Mouse (Mus musculus) CH12.LX (cell line): ENCODE results near the gene Fbxo42. TPM values are rescaled to one million over a fixed set of nuclear protein-coding genes. Genes with fewer than 3 reads are reported as not detected.

Source experiments
- DNase-seq: peaks from one replicate; pipeline ENCODE4 v3.0.0-alpha.2; 2013; ENCODE audit errors: extremely low read depth
- H3K27ac ChIP-seq: 2 replicates; pipeline ENCODE4 v1.5.1; 2012; ENCODE audit warnings: low read depth, mild to moderate bottlenecking, control low read depth, moderate library complexity; ENCODE audit not compliant: insufficient read depth
- H3K27me3 ChIP-seq: replicated peaks from 2 replicates; pipeline ENCODE3; 2012; ENCODE audit warnings: inconsistent platforms
- H3K36me3 ChIP-seq, 2 experiments: replicated peaks in 1 of 2; 2 replicates each; pipeline versions ENCODE3 to v1.6.1; 2012; ENCODE audit warnings: inconsistent platforms in 1 of 2, low read length in 1 of 2, mild to moderate bottlenecking in 1 of 2, mixed read lengths in 1 of 2, moderate library complexity in 1 of 2; ENCODE audit not compliant: control insufficient read depth in 1 of 2, insufficient read depth in 1 of 2
- H3K4me1 ChIP-seq, 2 experiments: 2 replicates each; pipeline ENCODE4 v1.6.1; 2012; ENCODE audit warnings: inconsistent platforms in 1 of 2, moderate library complexity in 1 of 2; ENCODE audit not compliant: insufficient read depth in 2 of 2, control insufficient read depth in 1 of 2
- H3K4me2 ChIP-seq: 2 replicates; pipeline ENCODE4 v1.6.1; 2012; ENCODE audit warnings: low read depth, mild to moderate bottlenecking, control low read depth; ENCODE audit not compliant: poor library complexity, insufficient read depth, severe bottlenecking
- H3K4me3 ChIP-seq, 3 experiments: fragments of 150-350 bp in 1 of 3; sonication (generic) in 1 of 3; replicated peaks in 1 of 3; 2 replicates each; pipeline versions ENCODE3 to v1.5.1; 2011 to 2012; ENCODE audit warnings: low read depth in 2 of 3, low read length in 2 of 3, mild to moderate bottlenecking in 2 of 3, moderate library complexity in 2 of 3, control low read depth in 1 of 3, improper control_type of control experiment in 1 of 3, inconsistent platforms in 1 of 3, mixed read lengths in 1 of 3; ENCODE audit not compliant: poor library complexity in 1 of 3
- H3K79me2 ChIP-seq: replicated peaks from 2 replicates; pipeline ENCODE4 v1.6.1; 2012; ENCODE audit warnings: mild to moderate bottlenecking, moderate library complexity; ENCODE audit not compliant: control insufficient read depth, poor library complexity, insufficient read depth, severe bottlenecking; ENCODE audit errors: extremely low read depth
- H3K9ac ChIP-seq: 2 replicates; pipeline ENCODE4 v1.6.1; 2012; ENCODE audit warnings: low read depth, mild to moderate bottlenecking, control low read depth, moderate library complexity; ENCODE audit not compliant: insufficient read depth
- H3K9me3 ChIP-seq: replicated peaks from 2 replicates; pipeline ENCODE3; 2012; ENCODE audit warnings: low read length, inconsistent platforms, mixed read lengths
- CHD2 ChIP-seq: IDR thresholded peaks from 2 replicates; pipeline ENCODE4 v1.6.1; 2011; ENCODE audit warnings: low read length, improper control_type of control experiment
- CTCF ChIP-seq, 2 experiments: IDR thresholded peaks in 1 of 2; conservative IDR thresholded peaks in 1 of 2; 2 replicates each; pipeline ENCODE4 v1.5.1; 2011 to 2012; ENCODE audit warnings: low read depth in 2 of 2, low read length in 2 of 2, improper control_type of control experiment in 1 of 2, inconsistent platforms in 1 of 2, mild to moderate bottlenecking in 1 of 2, moderate library complexity in 1 of 2
- EP300 ChIP-seq: IDR thresholded peaks from 2 replicates; pipeline ENCODE4 v1.6.1; 2011; ENCODE audit warnings: low read length, improper control_type of control experiment
- JUN ChIP-seq: IDR thresholded peaks from 2 replicates; pipeline ENCODE4 v1.6.1; 2011; ENCODE audit warnings: low read depth, mild to moderate bottlenecking, low read length, improper control_type of control experiment, moderate library complexity; ENCODE audit not compliant: insufficient read depth
- KAT2A ChIP-seq: IDR thresholded peaks from 2 replicates; pipeline ENCODE4 v1.6.1; 2012; ENCODE audit warnings: low read length, improper control_type of control experiment, inconsistent platforms; ENCODE audit not compliant: insufficient replicate concordance
- MAFK ChIP-seq: IDR thresholded peaks from 2 replicates; pipeline ENCODE4 v1.6.1; 2011; ENCODE audit warnings: low read length, improper control_type of control experiment; ENCODE audit not compliant: insufficient replicate concordance
- MEF2A ChIP-seq: IDR thresholded peaks from 2 replicates; pipeline ENCODE4 v1.6.1; 2014; ENCODE audit warnings: low read depth, mild to moderate bottlenecking, inconsistent platforms, low read length, improper control_type of control experiment, borderline replicate concordance
- MXI1 ChIP-seq: IDR thresholded peaks from 2 replicates; pipeline ENCODE4 v1.6.1; 2011; ENCODE audit warnings: mild to moderate bottlenecking, low read depth, low read length, improper control_type of control experiment
- MYC ChIP-seq: IDR thresholded peaks from 2 replicates; pipeline ENCODE4 v1.6.1; 2011; ENCODE audit warnings: low read depth, mild to moderate bottlenecking, improper control_type of control experiment, low read length
- NRF1 ChIP-seq: IDR thresholded peaks from 2 replicates; pipeline ENCODE4 v1.6.1; 2014; ENCODE audit warnings: low read depth, mild to moderate bottlenecking, inconsistent platforms, low read length, improper control_type of control experiment, moderate library complexity
- RAD21 ChIP-seq: IDR thresholded peaks from 2 replicates; pipeline ENCODE4 v1.6.1; 2011; ENCODE audit warnings: low read depth, mild to moderate bottlenecking, low read length, improper control_type of control experiment, moderate library complexity
- SMC3 ChIP-seq: IDR thresholded peaks from 2 replicates; pipeline ENCODE4 v1.6.1; 2011; ENCODE audit warnings: low read depth, low read length, improper control_type of control experiment
- TCF12 ChIP-seq: IDR thresholded peaks from 2 replicates; pipeline ENCODE4 v1.6.1; 2014; ENCODE audit warnings: low read depth, mild to moderate bottlenecking, inconsistent platforms, low read length, improper control_type of control experiment
- UBTF ChIP-seq: IDR thresholded peaks from 2 replicates; pipeline ENCODE4 v1.6.1; 2012; ENCODE audit warnings: low read depth, mild to moderate bottlenecking, inconsistent platforms, low read length, improper control_type of control experiment, moderate library complexity
- USF1 ChIP-seq: IDR thresholded peaks from 2 replicates; pipeline ENCODE4 v1.6.1; 2014; ENCODE audit warnings: low read depth, mild to moderate bottlenecking, inconsistent platforms, low read length, improper control_type of control experiment
- USF2 ChIP-seq: conservative IDR thresholded peaks from 2 replicates; pipeline ENCODE4 v1.6.1; 2011; ENCODE audit warnings: low read depth, low read length, improper control_type of control experiment
- ZC3H11A ChIP-seq: IDR thresholded peaks from 2 replicates; pipeline ENCODE4 v1.6.1; 2012; ENCODE audit warnings: low read depth, mild to moderate bottlenecking, inconsistent platforms, low read length, improper control_type of control experiment
- ZNF384 ChIP-seq: IDR thresholded peaks from 2 replicates; pipeline ENCODE4 v1.6.1; 2012; ENCODE audit warnings: low read depth, low read length, improper control_type of control experiment, inconsistent platforms
- dilution Hi-C: fragments of 300-500 bp; cut with MboI; formaldehyde crosslinking; loops from 2 replicates; pipeline ENCODE4 v1.14.3; 2020; ENCODE audit warnings: low sequenced_read_pairs; ENCODE audit not compliant: extremely low pct_unique_long_range_greater_than_20kb, extremely low pct_ligation_motif_present
- in situ Hi-C: fragments of 300-500 bp; cut with MboI; formaldehyde crosslinking; loops from 3 replicates; pipeline ENCODE4 v1.14.3; 2019; ENCODE audit warnings: low sequenced_read_pairs, low pct_ligation_motif_present, low pct_unique_long_range_greater_than_20kb, mixed read lengths
- polyA plus RNA-seq: library from polyadenylated mRNA; unstranded; fragments of >175 nt; gene quantifications from 2 replicates; pipeline ENCODE4 v1.2.1, GENCODE M21; 2012; ENCODE audit warnings: low read depth; ENCODE audit not compliant: insufficient read length
- total RNA-seq, 2 experiments: library from RNA; depleted of rRNA; stranded (reverse); fragments of 300-350 nt in 1 of 2; fragments of >200 nt in 1 of 2; gene quantifications; 2 replicates each; pipeline ENCODE4 v1.2.3; 2012 to 2014

Fbxo42 gene
- total and polyA plus RNA-seq, 3 experiments: 9.8 to 16.5 (median 14.4) TPM

- no peak for DNase-seq
- dilution Hi-C loops (no loop called here), in situ Hi-C loops (no loop called here)
- TF ChIP-seq JUN (no peak), ZNF384 (no peak), CHD2 (no peak), KAT2A (no peak), NRF1 (no peak), EP300 (no peak), RAD21 (no peak)
- Histone ChIP-seq H3K79me2 (peaks cover 89% of the 10 kb centered on the region), H3K36me3 (peaks cover 0 to 47% of the 10 kb centered on the region in 2 experiments), H3K27ac (no peak overlapping the region), H3K27me3 (no peaks in the 10 kb centered on the region), H3K4me2 (no peak overlapping the region), H3K4me1 (peaks cover 19 to 79% of the 10 kb centered on the region in 2 experiments), H3K9ac (no peak overlapping the region), H3K9me3 (no peaks in the 10 kb centered on the region), H3K4me3 (no peak overlapping the region)
Observed at GRCm38 (mm10) chr4:141158609-141159008, 10.9 kb downstream of the Fbxo42 start.

- peaks cover 19 to 79% of the 10 kb centered on the region in 2 experiments for H3K4me1 ChIP-seq
- no peak overlapping the region for H3K27ac ChIP-seq
- peaks cover 0 to 48% of the 10 kb centered on the region in 2 experiments for H3K36me3 ChIP-seq
- DNase-seq: no peak
- TF ChIP-seq CTCF (conservative IDR thresholded peaks at IDR 0.05 in 1 of 2, IDR thresholded peaks at IDR 0.05 in 1 of 2; ENCODE audit: low read depth in 2 of 2, low read length in 2 of 2): peak in 1 of 2 experiments; percentile 18; a peak in 1 of 4 replicates
- TF ChIP-seq TCF12: no peak
- no peak for TF ChIP-seq ZC3H11A
- no peak for TF ChIP-seq UBTF
- no peak for TF ChIP-seq MAFK
- TF ChIP-seq SMC3: 0 out of 2 replicates have a peak, but pooled peaks have one; percentile 5
- no peak for TF ChIP-seq USF1
- in situ Hi-C loops (no loop called here), dilution Hi-C loops (no loop called here)
- H3K27me3 ChIP-seq: no peaks in the 10 kb centered on the region
- H3K9me3 ChIP-seq: no peaks in the 10 kb centered on the region
- no peak overlapping the region for H3K4me2 ChIP-seq
- no peak overlapping the region for H3K4me3 ChIP-seq
- H3K79me2 ChIP-seq: peaks cover 88% of the 10 kb centered on the region
- no peak overlapping the region for H3K9ac ChIP-seq
Observed at GRCm38 (mm10) chr4:141159093-141159492, 11.4 kb downstream of the Fbxo42 start.

GRCm38 (mm10) chr4:141159666-141160065, 12.0 kb downstream of the Fbxo42 start:
- dilution Hi-C loops (no loop called here), in situ Hi-C loops (no loop called here)
- Histone ChIP-seq H3K9ac (no peak overlapping the region), H3K27ac (no peak overlapping the region), H3K4me1 (peaks cover 19 to 78% of the 10 kb centered on the region in 2 experiments), H3K27me3 (no peaks in the 10 kb centered on the region), H3K79me2 (peaks cover 85% of the 10 kb centered on the region), H3K4me2 (no peak overlapping the region), H3K4me3 (no peak overlapping the region), H3K36me3 (peaks cover 0 to 45% of the 10 kb centered on the region in 2 experiments), H3K9me3 (no peaks in the 10 kb centered on the region)
- no peak for TF ChIP-seq ZNF384
- no peak for TF ChIP-seq MYC
- no peak for TF ChIP-seq USF2
- no peak for TF ChIP-seq SMC3
- no peak for TF ChIP-seq MEF2A
- TF ChIP-seq MXI1: no peak
- no peak for TF ChIP-seq CHD2
- DNase-seq: no peak
